Mouse (Mus musculus) forebrain, embryonic 15.5 days (tissue): ENCODE data around the gene Dvl2. TPM values are rescaled to one million over a fixed set of nuclear protein-coding genes. Genes with fewer than 3 reads are reported as not detected.

Experiments
- ATAC-seq: fragments of 200-750 bp; cut with Nextera tagmentation; replicated peaks from 2 replicates; pipeline ENCODE4 v1.8.0; 2017; ENCODE audit warnings: mild to moderate bottlenecking, moderate TSS enrichment, moderate library complexity
- H3K27ac ChIP-seq: fragments of 300-500 bp; sonication (generic); replicated peaks from 2 replicates; pipeline ENCODE4 v1.5.1; 2015; ENCODE audit warnings: mild to moderate bottlenecking, inconsistent platforms
- H3K27me3 ChIP-seq: fragments of 300-500 bp; sonication (generic); 2 replicates; pipeline ENCODE4 v1.6.1; 2015; ENCODE audit warnings: inconsistent platforms
- H3K36me3 ChIP-seq: fragments of 300-500 bp; sonication (generic); 2 replicates; pipeline ENCODE4 v1.6.1; 2015; ENCODE audit warnings: mild to moderate bottlenecking, inconsistent platforms
- H3K4me1 ChIP-seq: fragments of 300-500 bp; sonication (generic); 2 replicates; pipeline ENCODE4 v1.6.1; 2015; ENCODE audit warnings: inconsistent platforms
- H3K4me2 ChIP-seq: fragments of 300-500 bp; sonication (generic); replicated peaks from 2 replicates; pipeline ENCODE4 v1.6.1; 2015; ENCODE audit warnings: mild to moderate bottlenecking, inconsistent platforms
- H3K4me3 ChIP-seq: fragments of 300-500 bp; sonication (generic); 2 replicates; pipeline ENCODE4 v1.5.1; 2015; ENCODE audit warnings: mild to moderate bottlenecking, inconsistent platforms
- H3K9ac ChIP-seq: fragments of 300-500 bp; sonication (generic); replicated peaks from 2 replicates; pipeline ENCODE4 v1.6.1; 2015; ENCODE audit warnings: mild to moderate bottlenecking, inconsistent platforms
- H3K9me3 ChIP-seq: fragments of 300-500 bp; sonication (generic); 2 replicates; pipeline ENCODE4 v1.6.1; 2016; ENCODE audit warnings: inconsistent platforms
- WGBS: fragments of 180-500 bp; shearing (Covaris S2); methylation state at CpG from one replicate; pipeline ENCODE4 v1.1.7; 2015; ENCODE audit warnings: mixed read lengths; 5-methylcytosine and 5-hydroxymethylcytosine counted together
- polyA plus RNA-seq: library from polyadenylated mRNA; unstranded; fragments of >200 nt; fragmentation: Nextera tagmentation; extraction: Ambion mirVana; gene quantifications from 2 replicates; pipeline ENCODE4 v1.2.1, GENCODE M21; 2015

Dvl2 gene
- polyA plus RNA-seq, 1 experiment from 2014 or later = 35.3 TPM

DNA sequence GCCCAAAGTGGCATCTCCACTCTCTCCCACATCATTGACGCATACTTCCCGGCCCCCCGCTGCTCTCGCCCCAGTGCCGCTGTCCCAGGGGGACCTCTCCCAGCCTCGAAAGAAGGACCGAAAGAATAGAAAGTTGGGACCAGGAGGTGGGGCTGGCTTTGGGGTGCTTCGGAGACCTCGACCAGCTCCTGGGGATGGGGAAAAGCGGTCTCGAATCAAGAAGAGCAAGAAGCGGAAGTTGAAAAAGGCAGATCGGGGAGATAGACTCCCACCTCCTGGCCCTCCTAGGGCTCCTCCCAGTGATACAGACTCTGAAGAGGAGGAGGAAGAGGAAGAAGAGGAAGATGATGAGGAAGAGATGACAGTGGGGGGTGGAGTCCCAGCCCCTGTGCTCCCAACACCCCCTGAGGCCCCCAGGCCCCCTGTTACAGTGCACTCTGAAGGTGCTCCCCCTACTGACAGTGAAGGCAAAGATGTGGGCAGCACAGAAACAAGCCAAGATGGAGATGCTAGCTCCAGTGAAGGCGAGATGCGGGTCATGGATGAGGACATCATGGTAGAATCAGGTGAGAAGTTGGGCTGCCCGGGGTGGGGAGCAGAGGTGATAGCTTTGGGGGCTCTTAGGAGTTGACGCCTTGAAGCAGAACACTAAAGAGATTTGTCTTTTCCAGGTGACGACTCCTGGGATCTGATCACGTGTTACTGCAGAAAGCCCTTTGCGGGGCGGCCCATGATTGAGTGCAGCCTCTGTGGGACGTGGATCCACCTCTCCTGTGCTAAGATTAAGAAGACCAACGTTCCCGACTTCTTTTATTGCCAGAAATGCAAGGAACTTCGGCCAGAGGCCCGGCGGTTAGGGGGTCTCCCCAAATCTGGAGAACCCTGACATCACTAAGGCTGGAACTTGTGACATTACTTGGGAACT is 1.6 kb upstream of the Dvl2 start:
- Histone ChIP-seq H3K36me3 (peaks cover 28% of the 10 kb centered on the region), H3K9ac (no peak overlapping the region), H3K4me2 (no peak overlapping the region), H3K4me1 (peaks cover 50% of the 10 kb centered on the region), H3K4me3 (no peak overlapping the region), H3K27ac (no peak overlapping the region), H3K9me3 (no peaks in the 10 kb centered on the region), H3K27me3 (no peaks in the 10 kb centered on the region)
- ATAC-seq = no peak
- 93% methylated on average over 27 of the region's 27 CpGs for WGBS

DNA sequence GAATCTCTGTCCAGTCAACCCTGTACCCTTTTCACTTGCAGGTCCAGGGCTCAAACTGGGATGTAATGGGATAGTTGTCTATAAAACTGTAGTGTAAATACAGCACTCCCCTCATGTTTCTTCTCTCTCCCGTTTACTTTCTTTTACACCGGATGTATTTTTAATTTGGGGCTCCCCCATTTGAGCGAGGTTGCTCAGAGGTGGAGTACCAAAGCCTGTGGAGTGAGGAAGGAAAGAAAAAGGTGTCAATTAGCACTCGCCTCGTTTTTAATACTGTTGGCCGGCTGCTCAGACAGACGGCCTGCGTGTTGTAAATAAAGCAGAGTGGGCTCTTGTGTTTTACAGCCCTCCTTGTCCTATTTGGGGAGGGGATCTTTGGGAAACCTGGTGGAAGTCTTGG is 729 bp upstream of the Dvl2 start:
- no peak overlapping the region for H3K4me2 ChIP-seq
- H3K36me3 ChIP-seq = peaks cover 20% of the 10 kb centered on the region
- H3K27ac ChIP-seq = peak overlapping the region; percentile 97
- no peak overlapping the region for H3K9ac ChIP-seq
- WGBS = 85% methylated on average over 8 of the region's 8 CpGs
- H3K4me1 ChIP-seq = peaks cover 51% of the 10 kb centered on the region
- H3K4me3 ChIP-seq = peak overlapping the region; percentile 85
- H3K9me3 ChIP-seq = no peaks in the 10 kb centered on the region
- ATAC-seq = no peak
- no peaks in the 10 kb centered on the region for H3K27me3 ChIP-seq

DNA sequence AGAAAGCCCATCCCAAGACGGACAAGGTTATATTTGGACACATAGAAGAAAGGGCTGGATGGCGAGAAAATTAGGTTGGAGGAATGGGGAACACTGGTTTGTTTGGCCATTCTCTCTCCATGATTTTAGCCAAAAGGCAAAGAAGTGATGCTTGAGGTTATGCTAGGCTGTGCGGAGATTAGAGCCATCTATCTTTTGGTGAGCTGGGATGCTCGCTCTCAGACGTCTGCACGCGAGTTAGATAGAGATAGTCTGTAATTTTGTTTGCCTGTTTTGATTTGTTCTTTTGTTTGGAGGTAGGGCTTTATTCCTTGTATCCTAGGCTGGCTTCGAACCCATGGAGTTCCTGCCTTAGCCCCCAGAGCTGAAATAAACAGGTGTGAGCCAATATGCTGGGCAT is 764 bp downstream of the Dvl2 start:
- Histone ChIP-seq H3K9me3 (no peaks in the 10 kb centered on the region), H3K4me1 (peaks cover 46% of the 10 kb centered on the region), H3K27ac (peak overlapping the region; percentile 97), H3K4me2 (peak overlapping the region; percentile 72), H3K9ac (peak overlapping the region; percentile 85), H3K27me3 (no peaks in the 10 kb centered on the region), H3K36me3 (peaks cover 34% of the 10 kb centered on the region), H3K4me3 (peak overlapping the region; percentile 85)
- no peak for ATAC-seq
- 12% methylated on average over 8 of the region's 8 CpGs for WGBS

DNA sequence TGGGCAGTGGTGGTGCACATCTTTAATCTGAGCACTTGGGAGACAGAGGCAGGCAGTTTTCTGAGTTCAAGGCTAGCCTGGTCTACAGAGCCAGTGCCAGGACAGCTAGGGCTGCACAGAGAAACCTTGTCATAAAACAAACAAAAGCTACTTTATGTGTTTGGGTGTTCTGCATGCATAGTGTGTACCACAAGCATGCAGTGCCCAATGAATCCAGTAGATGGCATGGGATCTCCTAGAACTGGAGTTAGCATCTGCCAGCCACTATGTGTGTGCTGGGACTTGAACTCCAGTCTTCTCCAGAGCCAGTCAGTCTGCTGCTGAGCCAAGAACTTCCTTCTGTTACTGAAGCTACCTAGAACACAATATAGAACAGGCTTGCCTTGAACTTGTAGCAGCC is 1.5 kb downstream of the Dvl2 start:
- no peaks in the 10 kb centered on the region for H3K27me3 ChIP-seq
- peak overlapping the region; percentile 72 for H3K4me2 ChIP-seq
- peaks cover 46% of the 10 kb centered on the region for H3K4me1 ChIP-seq
- no peaks in the 10 kb centered on the region for H3K9me3 ChIP-seq
- no peak overlapping the region for H3K9ac ChIP-seq
- H3K27ac ChIP-seq = no peak overlapping the region
- peaks cover 41% of the 10 kb centered on the region for H3K36me3 ChIP-seq
- peak overlapping the region; percentile 85 for H3K4me3 ChIP-seq
- no peak for ATAC-seq

DNA sequence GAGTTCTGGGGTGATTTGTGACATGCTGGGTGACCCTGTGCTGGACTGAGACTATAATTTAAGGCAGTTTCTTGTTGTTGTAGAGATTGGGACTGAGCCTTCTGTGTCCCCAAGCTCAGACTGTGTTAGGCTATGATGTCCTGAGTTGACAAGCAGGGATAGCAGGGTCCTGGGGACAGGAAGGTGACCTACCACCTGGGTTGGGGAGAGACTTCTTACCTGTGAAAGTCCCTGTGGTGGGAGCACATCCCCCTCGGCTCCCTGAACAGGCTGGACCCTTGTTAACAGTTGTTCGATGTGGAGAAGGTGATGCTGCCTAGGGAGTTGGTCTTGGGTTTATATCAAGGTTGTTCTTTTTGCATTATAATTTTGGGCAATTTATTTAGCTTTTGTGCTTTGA is 2.1 kb downstream of the Dvl2 start:
- Histone ChIP-seq H3K27ac (no peak overlapping the region), H3K9ac (0 out of 2 replicates have a peak overlapping the region, but pooled peaks have one; percentile 14), H3K27me3 (no peaks in the 10 kb centered on the region), H3K9me3 (no peaks in the 10 kb centered on the region), H3K4me1 (peaks cover 42% of the 10 kb centered on the region), H3K4me2 (peak overlapping the region; percentile 72), H3K4me3 (peak overlapping the region; percentile 85; the same call in 1 of the 2 replicates), H3K36me3 (peaks cover 48% of the 10 kb centered on the region)
- ATAC-seq = no peak
- WGBS = 93% methylated on average over 2 of the region's 2 CpGs

DNA sequence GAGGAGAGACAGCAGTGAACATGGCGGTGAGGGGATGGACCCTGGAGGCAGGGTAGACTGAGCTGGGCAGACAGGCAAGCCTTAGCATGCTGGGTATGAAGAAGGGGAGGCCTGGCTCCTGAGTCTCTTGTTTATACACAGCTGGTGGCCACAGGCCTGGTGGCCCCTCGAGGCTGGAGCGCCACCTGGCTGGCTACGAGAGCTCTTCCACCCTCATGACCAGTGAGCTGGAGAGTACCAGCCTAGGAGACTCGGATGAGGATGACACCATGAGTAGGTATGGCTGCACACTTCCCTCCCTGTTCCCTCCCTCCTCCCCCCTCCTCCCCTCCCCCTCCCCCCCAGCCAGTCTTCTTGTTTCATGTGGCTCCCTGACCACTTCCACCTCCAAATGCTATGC is 5.1 kb downstream of the Dvl2 start:
- WGBS = 55% methylated on average over 5 of the region's 5 CpGs
- Histone ChIP-seq H3K36me3 (peaks cover 59% of the 10 kb centered on the region), H3K4me2 (no peak overlapping the region), H3K9me3 (no peaks in the 10 kb centered on the region), H3K9ac (no peak overlapping the region), H3K4me3 (no peak overlapping the region), H3K4me1 (peaks cover 31% of the 10 kb centered on the region), H3K27ac (no peak overlapping the region), H3K27me3 (no peaks in the 10 kb centered on the region)
- ATAC-seq = no peak

DNA sequence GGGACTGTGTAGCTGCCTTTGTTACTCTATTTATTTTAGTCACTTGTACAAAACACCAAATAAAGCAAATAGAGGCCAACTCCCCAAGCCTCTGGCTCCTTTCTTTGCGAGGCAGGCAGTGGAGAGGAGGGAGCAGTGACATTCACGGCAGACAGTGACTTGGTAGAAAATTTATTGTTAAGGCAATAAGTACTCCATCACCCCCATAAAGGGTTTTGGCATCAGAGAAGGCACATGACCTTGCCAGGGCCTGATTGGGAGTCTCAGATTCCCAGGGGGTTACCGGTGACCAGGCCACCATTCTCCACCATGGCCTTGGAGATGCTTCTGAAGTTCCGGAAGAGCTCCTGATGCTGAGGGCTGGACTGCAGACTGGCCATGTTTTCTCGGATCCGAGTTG is 9.6 kb downstream of the Dvl2 start:
- Histone ChIP-seq H3K9ac (no peak overlapping the region), H3K36me3 (peaks cover 81% of the 10 kb centered on the region), H3K4me3 (no peak overlapping the region), H3K9me3 (no peaks in the 10 kb centered on the region), H3K4me2 (no peak overlapping the region), H3K27ac (no peak overlapping the region), H3K4me1 (peaks cover 10% of the 10 kb centered on the region), H3K27me3 (no peaks in the 10 kb centered on the region)
- ATAC-seq = no peak
- WGBS = 86% methylated on average over 6 of the region's 6 CpGs

DNA sequence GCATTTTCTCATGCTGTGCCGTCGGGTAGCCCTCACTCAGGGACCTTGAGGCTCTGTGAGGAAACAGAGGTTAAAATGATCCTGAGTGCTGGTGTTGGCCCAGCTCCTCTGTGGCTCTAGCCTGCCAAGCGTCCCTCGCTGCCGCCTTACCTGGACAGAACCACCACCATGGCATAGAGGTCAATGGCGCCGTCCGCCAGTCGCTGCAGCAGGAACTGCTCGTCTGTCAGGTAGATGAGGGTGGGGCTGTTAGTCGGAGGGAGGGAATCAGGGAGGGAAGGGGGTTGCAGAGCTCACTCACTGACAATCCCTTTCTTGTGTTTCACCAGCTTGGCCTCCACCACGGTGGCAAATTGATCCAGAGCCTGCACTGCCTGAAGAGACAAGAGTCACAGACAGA is 10.2 kb downstream of the Dvl2 start:
- Histone ChIP-seq H3K9ac (no peak overlapping the region), H3K27me3 (no peaks in the 10 kb centered on the region), H3K9me3 (no peaks in the 10 kb centered on the region), H3K4me1 (peaks cover 14% of the 10 kb centered on the region), H3K4me2 (no peak overlapping the region), H3K36me3 (peaks cover 76% of the 10 kb centered on the region), H3K27ac (no peak overlapping the region), H3K4me3 (no peak overlapping the region)
- no peak for ATAC-seq
- WGBS = 87% methylated on average over 12 of the region's 12 CpGs

DNA sequence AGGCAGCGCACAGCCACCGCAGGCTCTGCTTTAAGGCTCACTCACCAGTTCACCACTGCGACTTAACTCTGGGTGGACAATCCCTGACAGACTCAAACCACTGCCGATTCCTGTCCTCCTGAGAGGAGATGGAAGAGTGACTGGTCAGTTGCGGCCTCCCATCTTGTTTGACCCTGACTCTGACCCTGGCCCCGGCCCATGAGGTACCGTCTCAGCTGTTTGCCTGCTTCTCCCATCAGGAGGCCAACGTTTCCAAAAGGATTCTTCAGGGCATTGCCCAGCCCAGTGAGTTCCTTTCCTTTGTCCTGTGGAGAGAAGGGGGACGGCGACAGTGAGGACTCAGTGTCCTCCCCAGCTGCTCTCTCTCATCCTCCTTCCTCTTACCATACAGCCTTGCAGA is 10.6 kb downstream of the Dvl2 start:
- H3K4me3 ChIP-seq = no peak overlapping the region
- H3K4me2 ChIP-seq = no peak overlapping the region
- H3K27me3 ChIP-seq = no peaks in the 10 kb centered on the region
- no peak for ATAC-seq
- no peaks in the 10 kb centered on the region for H3K9me3 ChIP-seq
- peaks cover 72% of the 10 kb centered on the region for H3K36me3 ChIP-seq
- 83% methylated on average over 10 of the region's 10 CpGs for WGBS
- no peak overlapping the region for H3K27ac ChIP-seq
- peaks cover 15% of the 10 kb centered on the region for H3K4me1 ChIP-seq
- H3K9ac ChIP-seq = no peak overlapping the region

DNA sequence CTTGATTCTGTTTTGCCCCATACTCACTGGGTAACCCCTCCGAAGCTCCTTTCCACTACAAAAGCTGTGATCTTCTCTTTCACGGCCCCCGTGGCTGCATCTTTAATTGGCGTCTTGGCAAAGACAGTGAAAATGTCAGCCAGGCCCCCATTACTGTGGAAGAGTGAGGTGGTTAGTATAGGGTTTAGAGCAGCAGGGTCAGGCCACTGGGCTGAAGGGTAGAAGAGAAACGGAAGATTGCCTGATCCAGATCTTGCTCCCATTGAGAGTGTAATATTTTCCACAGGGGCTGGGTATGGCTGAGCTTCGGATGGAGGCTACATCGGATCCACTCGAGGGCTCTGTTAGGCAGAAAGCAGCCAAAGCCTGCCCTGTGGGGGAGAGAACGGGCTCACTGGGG is 12.5 kb downstream of the Dvl2 start:
- Histone ChIP-seq H3K4me2 (no peak overlapping the region), H3K27ac (no peak overlapping the region), H3K36me3 (peaks cover 52% of the 10 kb centered on the region), H3K4me3 (no peak overlapping the region), H3K9me3 (no peaks in the 10 kb centered on the region), H3K4me1 (peaks cover 27% of the 10 kb centered on the region), H3K9ac (no peak overlapping the region), H3K27me3 (no peaks in the 10 kb centered on the region)
- ATAC-seq = no peak
- WGBS = 83% methylated on average over 9 of the region's 9 CpGs

DNA sequence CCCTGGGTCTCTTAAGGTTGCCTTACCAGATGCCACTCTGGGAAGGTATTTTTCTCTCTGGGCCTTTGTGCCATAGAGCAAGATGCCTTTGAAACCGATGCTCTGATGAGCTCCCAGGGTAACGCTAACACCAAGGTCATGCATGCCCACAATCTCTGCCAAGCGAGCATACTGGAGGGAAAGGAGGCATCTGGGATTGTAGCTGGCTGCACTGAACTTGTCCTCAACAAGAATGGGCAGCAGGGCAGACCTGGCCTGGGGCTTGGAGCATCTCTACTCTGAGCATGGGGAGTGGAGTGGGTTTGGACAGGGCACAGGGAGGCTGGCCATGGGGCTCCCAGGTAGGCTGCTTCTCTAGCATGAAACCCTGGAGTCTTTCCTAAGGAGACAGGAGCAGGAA is 13.0 kb downstream of the Dvl2 start:
- peaks cover 47% of the 10 kb centered on the region for H3K36me3 ChIP-seq
- H3K4me2 ChIP-seq = no peak overlapping the region
- H3K4me1 ChIP-seq = peaks cover 29% of the 10 kb centered on the region
- ATAC-seq = no peak
- no peak overlapping the region for H3K4me3 ChIP-seq
- no peaks in the 10 kb centered on the region for H3K27me3 ChIP-seq
- WGBS = 84% methylated on average over 3 of the region's 3 CpGs
- no peaks in the 10 kb centered on the region for H3K9me3 ChIP-seq
- no peak overlapping the region for H3K9ac ChIP-seq
- H3K27ac ChIP-seq = no peak overlapping the region

DNA sequence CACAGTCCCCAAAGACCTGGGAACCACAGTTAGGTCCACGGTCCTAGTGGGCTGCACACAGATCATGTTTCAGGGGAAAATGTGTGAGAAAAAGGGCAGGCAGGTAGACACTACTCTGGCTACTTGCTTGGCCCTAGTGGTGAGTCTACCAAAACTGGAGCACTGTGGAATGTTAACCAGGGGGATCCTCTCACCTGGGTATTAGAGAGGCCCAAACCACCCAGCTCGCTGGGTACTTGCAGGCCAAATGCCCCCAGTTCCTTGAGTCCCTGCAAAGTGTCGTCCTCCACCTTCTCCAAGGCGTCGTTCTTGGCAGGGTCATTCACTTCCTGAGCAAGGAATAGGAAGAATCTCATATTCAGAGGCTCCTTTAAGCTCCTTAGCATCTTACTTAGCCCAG is 13.7 kb downstream of the Dvl2 start:
- Histone ChIP-seq H3K27ac (no peak overlapping the region), H3K36me3 (peaks cover 41% of the 10 kb centered on the region), H3K4me3 (no peak overlapping the region; the same call in 1 of the 2 replicates), H3K9ac (no peak overlapping the region), H3K27me3 (no peaks in the 10 kb centered on the region), H3K4me1 (peaks cover 33% of the 10 kb centered on the region), H3K9me3 (no peaks in the 10 kb centered on the region), H3K4me2 (no peak overlapping the region)
- WGBS = 69% methylated on average over 5 of the region's 5 CpGs
- no peak for ATAC-seq
